Mouse (Mus musculus) kidney, embryonic 15.5 days (tissue): ENCODE data around the gene Ptgds. TPM values are rescaled to one million over a fixed set of nuclear protein-coding genes. Genes with fewer than 3 reads are reported as not detected.

ENCODE experiments used
- ATAC-seq: fragments of 200-750 bp; cut with Nextera tagmentation; replicated peaks from 2 replicates; pipeline ENCODE4 v1.8.0; 2017; ENCODE audit warnings: moderate TSS enrichment; ENCODE audit not compliant: low FRiP score
- H3K27ac ChIP-seq: fragments of 300-500 bp; sonication (generic); 2 replicates; pipeline ENCODE4 v1.5.1; 2015; ENCODE audit warnings: mild to moderate bottlenecking, inconsistent platforms
- H3K27me3 ChIP-seq: fragments of 300-500 bp; sonication (generic); 2 replicates; pipeline ENCODE4 v1.6.1; 2015; ENCODE audit warnings: inconsistent platforms
- H3K36me3 ChIP-seq: fragments of 300-500 bp; sonication (generic); 2 replicates; pipeline ENCODE4 v1.6.1; 2015; ENCODE audit warnings: inconsistent platforms
- H3K4me1 ChIP-seq: fragments of 300-500 bp; sonication (generic); 2 replicates; pipeline ENCODE4 v1.6.1; 2015; ENCODE audit warnings: inconsistent platforms
- H3K4me2 ChIP-seq: fragments of 300-500 bp; sonication (generic); 2 replicates; pipeline ENCODE4 v1.6.1; 2015; ENCODE audit warnings: moderate library complexity, mild to moderate bottlenecking, inconsistent platforms
- H3K4me3 ChIP-seq: fragments of 300-500 bp; sonication (generic); replicated peaks from 2 replicates; pipeline ENCODE4 v1.5.1; 2015; ENCODE audit warnings: mild to moderate bottlenecking, inconsistent platforms
- H3K9ac ChIP-seq: fragments of 300-500 bp; sonication (generic); 2 replicates; pipeline ENCODE4 v1.6.1; 2015; ENCODE audit warnings: mild to moderate bottlenecking, inconsistent platforms
- H3K9me3 ChIP-seq: fragments of 300-500 bp; sonication (generic); replicated peaks from 2 replicates; pipeline ENCODE4 v1.6.1; 2016; ENCODE audit warnings: inconsistent platforms
- WGBS: fragments of 180-500 bp; shearing (Covaris S2); methylation state at CpG from one replicate; pipeline ENCODE4 v1.1.7; 2015; ENCODE audit warnings: mixed read lengths; 5-methylcytosine and 5-hydroxymethylcytosine counted together
- polyA plus RNA-seq: library from polyadenylated mRNA; unstranded; fragments of >200 nt; fragmentation: Nextera tagmentation; extraction: Ambion mirVana; gene quantifications from 2 replicates; pipeline ENCODE4 v1.2.1, GENCODE M21; 2015

The Ptgds gene
- polyA plus RNA-seq, 1 experiment from 2014 or later: 1.6 TPM

DNA sequence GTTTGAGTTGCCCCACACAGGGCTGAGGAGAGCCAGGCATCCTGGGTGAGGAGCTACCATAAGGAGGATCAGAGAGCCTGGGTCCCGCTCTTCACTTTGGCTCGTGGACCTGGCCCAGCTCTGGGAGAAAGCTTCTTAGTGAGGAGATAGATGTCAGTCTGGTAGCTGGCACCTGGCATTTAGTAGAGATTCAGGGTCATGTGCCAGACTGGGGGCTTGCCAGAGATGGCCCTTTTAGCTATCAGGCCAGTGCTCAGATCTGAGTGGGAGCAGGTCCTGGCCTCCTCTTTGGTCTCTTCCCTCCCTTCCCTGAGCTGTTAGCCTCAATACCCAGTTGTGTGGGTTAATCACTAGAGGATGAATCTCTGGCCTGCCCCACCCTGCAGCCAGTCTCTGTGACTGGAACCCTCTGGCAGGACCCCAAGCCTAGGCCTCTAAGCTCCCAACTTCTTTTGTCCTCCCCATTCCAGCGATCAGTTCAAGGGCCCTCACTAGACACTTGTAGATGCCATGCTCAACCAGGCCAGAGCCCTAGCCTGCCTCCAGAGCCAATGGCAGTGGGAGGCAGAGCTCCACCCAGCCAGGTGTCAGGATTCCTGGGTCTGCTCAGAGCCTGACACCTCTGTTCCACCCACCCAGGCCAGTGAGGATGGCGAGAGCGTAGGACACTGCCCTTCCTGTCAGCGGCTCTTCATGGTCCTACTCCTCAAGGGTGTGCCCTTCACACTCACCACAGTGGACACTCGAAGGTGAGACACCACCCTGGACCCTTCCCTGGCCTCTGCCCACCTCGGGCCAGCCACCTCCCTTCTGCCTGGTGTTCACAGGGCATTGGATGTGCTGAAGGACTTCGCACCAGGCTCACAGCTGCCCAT is 12.6 kb downstream of the Ptgds start:
- Histone ChIP-seq H3K9me3 (no peaks in the 10 kb centered on the region), H3K9ac (no peak overlapping the region), H3K27me3 (no peaks in the 10 kb centered on the region), H3K4me2 (no peak overlapping the region), H3K36me3 (peaks cover 8% of the 10 kb centered on the region; the same call in 1 of the 2 replicates), H3K27ac (no peak overlapping the region), H3K4me3 (no peak overlapping the region), H3K4me1 (peaks cover 28% of the 10 kb centered on the region)
- ATAC-seq: no peak
- WGBS: 88% methylated on average over 9 of the region's 9 CpGs

DNA sequence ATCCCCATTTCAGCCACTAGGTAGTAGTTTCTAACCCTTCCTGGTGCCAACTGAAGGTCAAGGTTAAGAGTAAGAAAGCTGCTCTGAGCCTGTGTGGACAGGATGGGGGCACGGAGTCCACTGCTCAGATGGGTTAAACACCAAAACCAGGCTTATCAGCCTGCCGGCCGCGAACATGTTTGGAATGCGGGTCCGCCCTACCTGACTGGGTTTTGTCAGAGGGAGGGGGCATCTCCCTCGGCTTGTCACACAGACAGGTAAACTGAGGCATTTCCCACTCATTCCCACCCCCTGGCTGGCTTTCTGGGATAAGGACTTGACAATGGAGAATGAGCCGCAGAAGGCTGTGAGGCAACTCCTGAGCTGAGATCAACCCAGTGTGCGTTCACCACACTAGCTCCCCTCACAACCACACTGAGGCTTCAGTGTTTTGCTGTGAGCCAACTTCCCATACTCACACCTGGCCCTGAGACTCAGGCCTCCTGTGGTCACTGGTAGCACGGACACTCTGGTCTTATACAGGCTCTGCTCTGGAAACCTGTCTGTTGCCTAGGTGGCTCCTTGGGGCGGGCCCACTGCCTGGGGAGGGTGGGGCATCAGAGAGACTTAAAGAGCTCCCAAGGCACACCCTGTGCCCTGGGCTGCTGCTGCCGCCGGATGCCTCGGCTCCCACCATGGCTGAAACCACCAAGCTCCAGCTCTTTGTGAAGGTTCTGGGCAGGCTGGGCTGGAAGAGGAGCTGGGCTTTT is 13.5 kb downstream of the Ptgds start, which contains the start of gene Clic3:
Gene Clic3 (plus strand): TSS at position 634 of the 749 bp plus-strand sequence.
- Histone ChIP-seq H3K9ac (no peak within 1 kb of the TSS), H3K9me3 (no peaks in the 10 kb centered on the region), H3K36me3 (peaks cover 8% of the 10 kb centered on the region; the same call in 1 of the 2 replicates), H3K4me3 (no peak within 1 kb of the TSS), H3K4me1 (peaks cover 26% of the 10 kb centered on the region), H3K4me2 (no peak within 1 kb of the TSS), H3K27ac (no peak within 1 kb of the TSS), H3K27me3 (no peaks in the 10 kb centered on the region)
- WGBS: 59% methylated on average over 14 of the region's 14 CpGs
- ATAC-seq: no peak

DNA sequence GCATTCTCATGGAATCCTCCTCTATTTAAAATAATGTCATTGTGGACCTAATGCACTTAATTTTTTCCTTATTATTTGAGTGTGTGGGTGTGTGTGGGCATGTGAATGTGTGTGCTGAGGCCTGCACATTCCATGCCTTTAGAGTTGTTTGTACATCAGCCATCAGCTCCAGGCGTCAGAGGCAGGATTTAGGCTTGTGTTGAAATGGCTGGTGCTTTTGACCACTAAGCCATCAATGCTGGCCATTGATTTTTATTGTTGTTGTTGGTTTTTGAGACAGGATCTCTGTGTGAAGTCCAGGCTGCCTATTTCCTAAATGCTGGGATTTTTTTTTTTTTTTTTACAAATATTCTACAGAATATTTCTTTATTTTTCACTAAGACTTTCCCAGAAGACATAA is 16.9 kb downstream of the Ptgds start:
- peaks cover 5% of the 10 kb centered on the region; the same call in 1 of the 2 replicates for H3K4me1 ChIP-seq
- WGBS: 53% methylated on average over 1 of the region's 1 CpGs
- no peak overlapping the region for H3K27ac ChIP-seq
- ATAC-seq: no peak
- no peaks in the 10 kb centered on the region for H3K27me3 ChIP-seq
- no peak overlapping the region for H3K4me2 ChIP-seq
- peaks cover 2% of the 10 kb centered on the region; the same call in 1 of the 2 replicates for H3K36me3 ChIP-seq
- no peak overlapping the region for H3K4me3 ChIP-seq
- H3K9ac ChIP-seq: no peak overlapping the region
- H3K9me3 ChIP-seq: no peaks in the 10 kb centered on the region

DNA sequence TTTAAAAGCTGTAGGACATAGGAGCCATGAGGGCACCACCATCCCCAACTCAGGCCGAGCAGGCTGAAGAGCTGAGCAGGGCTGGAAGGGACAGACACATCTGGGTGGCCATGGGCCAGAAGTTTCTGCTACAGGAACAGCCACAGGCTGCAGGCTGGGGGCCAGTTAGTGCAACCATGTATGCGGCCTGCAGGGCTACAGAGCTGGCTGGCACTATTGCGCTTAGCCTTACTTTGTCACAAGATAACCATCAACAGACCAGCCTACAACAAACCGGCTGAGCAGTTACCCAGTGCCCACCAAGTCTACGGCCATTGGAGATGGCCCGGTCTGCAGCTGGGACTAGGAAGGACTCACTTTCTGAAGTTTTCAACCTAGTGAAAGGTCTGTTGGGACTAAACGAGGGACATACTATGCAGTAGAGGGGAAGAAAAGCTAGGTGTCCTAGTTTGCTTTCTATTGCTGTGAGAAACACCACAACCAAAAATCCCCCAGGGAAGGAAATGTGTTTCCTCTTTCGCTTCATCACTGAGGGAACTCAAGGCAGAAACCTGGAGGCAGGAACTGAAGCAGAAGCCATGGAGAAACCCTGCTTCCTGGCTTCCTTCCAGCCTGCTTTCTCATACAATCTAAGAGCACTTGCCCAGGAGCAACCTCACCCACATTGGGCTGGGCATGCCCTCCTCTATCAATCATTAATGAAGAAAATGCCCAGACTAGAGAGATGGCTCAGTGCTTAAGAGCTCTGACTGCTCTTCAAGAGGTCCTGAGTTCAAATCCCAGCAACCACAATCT is 18.8 kb downstream of the Ptgds start:
- Histone ChIP-seq H3K4me2 (no peak overlapping the region), H3K9me3 (no peaks in the 10 kb centered on the region)

DNA sequence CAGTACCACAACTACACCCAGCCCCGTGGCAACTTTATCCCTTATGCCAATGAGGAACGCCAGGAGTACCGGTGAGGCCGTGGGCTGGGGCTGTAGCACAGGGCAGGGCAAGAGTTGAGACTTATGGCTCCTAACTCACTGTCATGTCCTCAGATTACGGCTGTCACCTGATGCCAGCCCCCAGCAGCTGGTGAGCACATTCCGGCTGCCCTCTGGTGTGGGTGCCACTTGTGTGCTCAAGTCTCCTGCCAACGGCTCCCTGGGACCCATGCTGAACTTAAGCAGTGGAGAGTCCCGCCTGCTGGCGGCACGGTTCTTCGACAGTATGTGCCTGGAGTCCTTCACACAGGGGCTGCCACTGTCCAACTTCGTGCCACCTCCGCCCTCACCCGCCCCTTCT is 27.2 kb downstream of the Ptgds start:
- H3K9me3 ChIP-seq: no peaks in the 10 kb centered on the region
- H3K27ac ChIP-seq: no peak overlapping the region
- no peak overlapping the region for H3K4me2 ChIP-seq
- no peak overlapping the region for H3K9ac ChIP-seq
- H3K36me3 ChIP-seq: peaks cover 92% of the 10 kb centered on the region
- no peaks in the 10 kb centered on the region for H3K4me1 ChIP-seq
- H3K27me3 ChIP-seq: no peaks in the 10 kb centered on the region
- WGBS: 83% methylated on average over 14 of the region's 14 CpGs
- ATAC-seq: no peak
- H3K4me3 ChIP-seq: no peak overlapping the region

More for the DNA sequence above, 18.8 kb downstream of the Ptgds start:
- 76% methylated on average over 8 of the region's 8 CpGs for WGBS
- no peak overlapping the region for H3K9ac ChIP-seq
- no peak overlapping the region for H3K27ac ChIP-seq
- peaks cover 21% of the 10 kb centered on the region for H3K36me3 ChIP-seq
- peaks cover 5% of the 10 kb centered on the region; the same call in 1 of the 2 replicates for H3K4me1 ChIP-seq
- H3K4me3 ChIP-seq: no peak overlapping the region
- ATAC-seq: no peak
- no peaks in the 10 kb centered on the region for H3K27me3 ChIP-seq

DNA sequence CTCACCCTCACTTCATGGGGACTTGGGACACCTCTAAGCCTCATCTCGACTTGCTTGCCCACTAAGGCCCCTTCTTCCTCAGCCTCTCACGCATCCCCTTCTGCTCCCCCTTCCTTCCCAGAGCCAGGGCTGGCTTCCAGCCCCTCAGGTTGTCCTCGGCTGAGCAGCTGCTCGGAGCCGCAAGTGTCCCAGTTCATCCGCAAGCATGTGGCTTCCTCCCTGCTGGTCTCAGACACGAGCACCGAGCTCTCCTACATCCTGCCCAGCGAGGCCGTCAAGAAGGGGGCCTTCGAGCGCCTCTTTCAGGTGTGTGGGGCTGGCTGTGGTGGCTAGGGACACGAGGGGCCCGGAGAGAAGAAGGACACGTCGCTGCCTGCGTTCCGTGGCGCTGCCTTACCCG is 28.8 kb downstream of the Ptgds start:
- Histone ChIP-seq H3K27ac (no peak overlapping the region), H3K4me2 (no peak overlapping the region), H3K9me3 (no peaks in the 10 kb centered on the region), H3K4me1 (no peaks in the 10 kb centered on the region), H3K9ac (no peak overlapping the region), H3K36me3 (peaks cover 92% of the 10 kb centered on the region), H3K27me3 (no peaks in the 10 kb centered on the region), H3K4me3 (no peak overlapping the region)
- 87% methylated on average over 20 of the region's 20 CpGs for WGBS
- ATAC-seq: no peak

DNA sequence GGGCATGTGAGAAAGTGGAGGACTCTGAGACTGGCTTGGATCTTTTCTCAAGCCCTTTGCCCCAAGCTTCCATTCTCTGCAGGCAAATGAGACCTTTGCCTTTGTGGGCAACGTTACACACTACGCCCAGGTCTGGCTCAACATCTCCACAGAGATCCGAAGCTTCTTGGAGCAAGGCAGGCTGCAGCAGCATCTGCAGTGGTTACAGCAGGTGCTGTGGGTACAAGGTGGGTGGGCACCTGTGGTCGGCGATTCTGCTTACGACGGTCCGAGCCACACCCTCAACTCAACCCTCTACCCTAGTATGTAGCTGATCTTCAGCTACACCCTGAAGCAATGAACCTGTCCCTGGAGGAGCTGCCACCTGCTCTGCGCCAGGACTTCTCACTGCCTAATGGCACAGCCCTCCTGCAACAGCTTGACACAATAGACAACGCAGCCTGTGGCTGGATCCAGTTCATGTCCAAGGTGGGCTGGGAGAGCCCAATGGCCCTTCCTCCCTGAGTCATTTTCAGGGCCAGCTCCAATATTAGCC is 33.5 kb downstream of the Ptgds start:
- H3K4me2 ChIP-seq: no peak overlapping the region
- ATAC-seq: no peak
- 94% methylated on average over 10 of the region's 10 CpGs for WGBS
- H3K36me3 ChIP-seq: peaks cover 66% of the 10 kb centered on the region
- no peak overlapping the region for H3K4me3 ChIP-seq
- no peaks in the 10 kb centered on the region for H3K27me3 ChIP-seq
- H3K27ac ChIP-seq: no peak overlapping the region
- no peaks in the 10 kb centered on the region for H3K9me3 ChIP-seq
- H3K4me1 ChIP-seq: peaks cover 6% of the 10 kb centered on the region
- no peak overlapping the region for H3K9ac ChIP-seq

DNA sequence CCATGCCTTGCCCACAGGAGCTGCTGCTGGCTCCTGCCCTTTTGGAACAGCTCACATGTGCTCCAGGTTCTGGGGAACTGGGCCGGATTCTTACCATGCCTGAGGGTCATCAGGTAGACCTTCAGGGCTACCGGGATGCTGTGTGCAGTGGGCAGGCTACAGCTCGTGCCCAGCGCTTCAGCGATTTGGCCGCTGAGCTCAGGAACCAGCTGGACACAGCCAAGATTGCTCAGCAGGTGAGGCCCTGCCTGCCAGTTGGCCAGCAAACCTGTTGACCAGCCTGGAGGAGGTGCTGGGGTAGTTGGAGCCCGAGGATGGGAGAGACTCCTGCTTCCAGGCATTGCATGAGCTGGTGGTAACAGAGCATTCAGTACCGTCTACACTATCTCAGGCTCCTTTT is 35.6 kb downstream of the Ptgds start:
- no peak overlapping the region for H3K4me2 ChIP-seq
- no peak for ATAC-seq
- H3K9ac ChIP-seq: no peak overlapping the region
- no peak overlapping the region for H3K4me3 ChIP-seq
- peaks cover 8% of the 10 kb centered on the region for H3K27me3 ChIP-seq
- WGBS: 87% methylated on average over 8 of the region's 8 CpGs
- H3K4me1 ChIP-seq: peaks cover 27% of the 10 kb centered on the region
- no peaks in the 10 kb centered on the region for H3K9me3 ChIP-seq
- no peak overlapping the region for H3K27ac ChIP-seq
- peaks cover 50% of the 10 kb centered on the region for H3K36me3 ChIP-seq

DNA sequence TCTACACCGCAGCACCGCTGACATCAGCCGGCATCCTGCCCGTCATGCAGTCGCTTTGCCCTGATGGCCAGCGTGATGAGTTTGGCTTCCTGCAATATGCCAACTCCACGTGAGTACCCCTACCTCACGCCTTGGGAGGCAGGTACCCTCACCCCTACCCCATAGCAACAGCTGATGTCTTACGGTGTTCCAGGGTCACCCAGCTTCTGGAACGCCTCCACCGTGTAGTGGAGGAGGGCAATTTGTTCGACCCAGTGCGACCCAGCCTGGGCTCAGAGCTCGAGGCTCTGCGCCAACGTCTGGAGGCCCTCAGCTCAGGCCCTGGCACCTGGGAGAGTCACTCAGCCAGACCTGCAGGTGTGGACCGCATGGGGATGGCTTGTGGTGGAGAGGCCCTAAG is 36.7 kb downstream of the Ptgds start:
- H3K4me1 ChIP-seq: peaks cover 31% of the 10 kb centered on the region
- peaks cover 38% of the 10 kb centered on the region for H3K36me3 ChIP-seq
- no peak overlapping the region for H3K27ac ChIP-seq
- H3K9ac ChIP-seq: no peak overlapping the region
- ATAC-seq: no peak
- no peaks in the 10 kb centered on the region for H3K9me3 ChIP-seq
- H3K27me3 ChIP-seq: peaks cover 8% of the 10 kb centered on the region
- 86% methylated on average over 17 of the region's 17 CpGs for WGBS
- no peak overlapping the region for H3K4me3 ChIP-seq
- H3K4me2 ChIP-seq: no peak overlapping the region

DNA sequence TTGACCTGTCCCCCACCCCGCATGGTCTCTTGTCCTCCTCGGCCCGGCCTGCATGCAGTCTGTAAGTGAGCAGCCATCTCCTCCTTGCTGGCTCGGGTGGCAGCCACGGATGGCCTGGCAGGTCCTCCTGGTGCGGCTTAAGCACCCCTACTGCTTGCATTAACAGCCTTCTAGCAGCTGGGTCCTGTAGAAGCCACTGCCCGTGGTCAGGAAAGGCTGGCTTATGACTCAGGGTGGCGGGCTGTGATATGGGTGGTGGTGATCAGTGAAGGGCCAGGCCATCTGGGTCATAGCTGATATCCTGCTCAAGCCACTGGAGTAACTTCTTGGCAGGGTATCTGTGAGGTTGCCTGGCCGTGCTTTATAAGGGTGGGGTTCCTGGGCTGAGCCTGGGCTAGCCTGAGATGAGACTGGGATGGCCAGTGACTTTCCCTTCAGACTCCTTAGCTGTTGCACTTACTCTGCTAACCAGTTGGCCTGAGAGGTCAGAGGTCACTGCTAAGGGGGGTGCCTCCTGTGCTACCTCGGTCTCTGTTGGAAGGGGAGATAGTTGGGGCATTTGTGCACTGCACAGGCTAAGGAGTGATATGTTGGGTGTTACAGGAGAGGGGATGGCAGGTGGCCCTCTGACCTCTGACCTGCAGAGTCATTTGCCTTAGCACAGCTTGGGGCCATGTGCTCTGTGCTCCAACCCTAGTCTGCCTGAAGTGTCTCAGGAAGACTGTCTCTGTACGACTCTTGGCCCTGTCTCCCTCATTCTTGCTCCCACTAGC is 37.3 kb downstream of the Ptgds start:
- H3K27ac ChIP-seq: no peak overlapping the region
- WGBS: 80% methylated on average over 11 of the region's 11 CpGs

DNA sequence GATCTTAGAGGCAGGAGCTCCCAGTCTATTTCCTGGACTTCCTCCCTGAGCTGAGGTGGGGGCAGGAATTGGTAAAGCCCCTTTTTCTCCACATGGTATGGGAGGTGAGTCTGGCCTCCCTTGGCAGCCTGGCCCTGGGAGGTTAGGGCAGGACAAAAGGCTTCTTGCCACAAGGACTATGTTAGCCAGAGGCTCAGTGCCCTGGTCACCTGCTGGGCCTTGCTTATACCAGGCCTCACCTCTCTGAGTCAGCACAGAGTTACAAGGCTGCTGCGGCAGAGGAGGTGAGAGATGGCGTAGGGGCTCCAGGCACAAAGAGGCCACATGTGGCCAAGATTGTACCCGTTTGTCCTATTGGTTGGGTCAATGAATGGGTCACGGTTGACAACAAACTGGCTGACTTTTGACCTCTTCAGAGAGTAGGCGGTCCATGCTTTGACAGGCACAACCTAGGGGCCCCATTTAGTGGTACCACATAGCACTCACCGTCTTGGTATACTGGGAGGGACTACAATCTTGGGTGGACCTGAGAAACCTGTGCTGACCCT is 38.5 kb downstream of the Ptgds start:
- H3K4me2 ChIP-seq: peak overlapping the region; percentile 93
- peaks cover 21% of the 10 kb centered on the region for H3K36me3 ChIP-seq
- 0 out of 2 replicates have a peak overlapping the region, but pooled peaks have one; percentile 27 for H3K27ac ChIP-seq
- H3K4me3 ChIP-seq: no peak overlapping the region
- WGBS: 67% methylated on average over 6 of the region's 6 CpGs
- peaks cover 11% of the 10 kb centered on the region for H3K27me3 ChIP-seq
- peaks cover 31% of the 10 kb centered on the region for H3K4me1 ChIP-seq
- no peaks in the 10 kb centered on the region for H3K9me3 ChIP-seq
- ATAC-seq: no peak
- no peak overlapping the region for H3K9ac ChIP-seq

More for the DNA sequence above, 37.3 kb downstream of the Ptgds start:
- no peak overlapping the region for H3K4me3 ChIP-seq
- peaks cover 32% of the 10 kb centered on the region for H3K36me3 ChIP-seq
- H3K9ac ChIP-seq: no peak overlapping the region
- peaks cover 31% of the 10 kb centered on the region for H3K4me1 ChIP-seq
- no peaks in the 10 kb centered on the region for H3K9me3 ChIP-seq
- no peak for ATAC-seq
- H3K4me2 ChIP-seq: no peak overlapping the region
- peaks cover 8% of the 10 kb centered on the region for H3K27me3 ChIP-seq
